Mouse (Mus musculus) MEL (cell line): ENCODE results near the gene Gsta3.
"Not testable (repeated sequence)": the region's sequence is repeated elsewhere in the genome, so short reads cannot be mapped to it uniquely, and the experiment has no call there.

Experiments used
- CTCF ChIP-seq, 3 experiments: IDR thresholded peaks in 2 of 3; conservative IDR thresholded peaks in 1 of 3; 2 replicates each; pipeline ENCODE4 v1.5.1; 2011 to 2012; ENCODE audit warnings: low read length in 3 of 3, low read depth in 2 of 3, mild to moderate bottlenecking in 2 of 3, improper control_type of control experiment in 1 of 3, inconsistent platforms in 1 of 3, mixed read lengths in 1 of 3, moderate library complexity in 1 of 3; ENCODE audit not compliant: control insufficient read depth in 1 of 3, insufficient read depth in 1 of 3, poor library complexity in 1 of 3, severe bottlenecking in 1 of 3
- ETS1 ChIP-seq: IDR thresholded peaks from 2 replicates; pipeline ENCODE4 v1.6.1; 2012; ENCODE audit warnings: low read depth, mild to moderate bottlenecking, inconsistent platforms, low read length, improper control_type of control experiment, moderate library complexity
- GATA1 ChIP-seq: IDR thresholded peaks from 2 replicates; pipeline ENCODE4 v1.6.1; 2011; ENCODE audit warnings: low read depth, low read length, improper control_type of control experiment
- KAT2A ChIP-seq: conservative IDR thresholded peaks from 2 replicates; pipeline ENCODE4 v1.6.1; 2012; ENCODE audit warnings: low read depth, low read length, improper control_type of control experiment, inconsistent platforms
- MYC ChIP-seq: IDR thresholded peaks from 2 replicates; pipeline ENCODE4 v1.6.1; 2011; ENCODE audit warnings: low read depth, mild to moderate bottlenecking, low read length, improper control_type of control experiment, moderate library complexity
- POLR2A ChIP-seq, 2 experiments: IDR thresholded peaks; 2 replicates each; pipeline ENCODE4 v1.6.1; 2011 to 2012; ENCODE audit warnings: low read length in 2 of 2, mild to moderate bottlenecking in 2 of 2, control low read depth in 1 of 2, improper control_type of control experiment in 1 of 2, low read depth in 1 of 2, moderate library complexity in 1 of 2; ENCODE audit not compliant: control insufficient read depth in 1 of 2, insufficient read depth in 1 of 2, poor library complexity in 1 of 2
- POLR2AphosphoS2 ChIP-seq: IDR thresholded peaks from 2 replicates; pipeline ENCODE4 v1.6.1; 2011; ENCODE audit warnings: low read length, improper control_type of control experiment
- POLR2AphosphoS5 ChIP-seq: IDR thresholded peaks from 2 replicates; pipeline ENCODE4 v1.6.1; 2012; ENCODE audit warnings: low read depth, borderline replicate concordance, mild to moderate bottlenecking, inconsistent platforms, low read length, moderate library complexity, mixed read lengths
- USF1 ChIP-seq: IDR thresholded peaks from 2 replicates; pipeline ENCODE4 v1.6.1; 2014; ENCODE audit warnings: low read depth, mild to moderate bottlenecking, inconsistent platforms, low read length, improper control_type of control experiment, moderate library complexity
- ZC3H11A ChIP-seq: IDR thresholded peaks from 2 replicates; pipeline ENCODE4 v1.6.1; 2012; ENCODE audit warnings: low read depth, mild to moderate bottlenecking, inconsistent platforms, low read length, improper control_type of control experiment
- ZNF384 ChIP-seq: IDR thresholded peaks from 2 replicates; pipeline ENCODE4 v1.6.1; 2012; ENCODE audit warnings: low read depth, mild to moderate bottlenecking, inconsistent platforms, low read length, improper control_type of control experiment

GRCm38 (mm10) chr1:21213991-21214692 is 26.2 kb upstream of the Gsta3 start:
- TF ChIP-seq ZC3H11A; ETS1; CTCF (IDR thresholded peaks at IDR 0.05 in 2 of 3, conservative IDR thresholded peaks at IDR 0.05 in 1 of 3; ENCODE audit: control insufficient read depth in 1 of 3, insufficient read depth in 1 of 3, low read depth in 2 of 3, low read length in 3 of 3, poor library complexity in 1 of 3, severe bottlenecking in 1 of 3); MYC; GATA1; KAT2A; ZNF384; POLR2AphosphoS5; USF1; POLR2A (IDR thresholded peaks at IDR 0.05; ENCODE audit: control insufficient read depth in 1 of 2, insufficient read depth in 1 of 2, low read depth in 1 of 2, low read length in 2 of 2, poor library complexity in 1 of 2); POLR2AphosphoS2: not testable (repeated sequence)
